Mouse (Mus musculus): ENCODE data around the gene Plekha6. TPM values are rescaled to one million over a fixed set of nuclear protein-coding genes. Genes with fewer than 3 reads are reported as not detected.

The Plekha6 gene
- polyA plus RNA-seq, 1 experiment from 2014 or later = 17.7 TPM

- H3K9me3 ChIP-seq (replicated peaks; ENCODE audit: control insufficient read depth, low read length) = no peaks in the 10 kb centered on the region
- peaks cover 11% of the 10 kb centered on the region; the same call in 1 of the 2 replicates for H3K4me1 ChIP-seq (ENCODE audit: control insufficient read depth, insufficient read depth, low read length)
- H3K4me2 ChIP-seq (ENCODE audit: low read depth, low read length) = no peak overlapping the region
- WGBS = 52% methylated on average over 9 of the region's 9 CpGs
- no peaks in the 10 kb centered on the region for H3K27me3 ChIP-seq (ENCODE audit: control insufficient read depth, insufficient read depth, low read length)
- no peaks in the 10 kb centered on the region for H3K36me3 ChIP-seq (ENCODE audit: control insufficient read depth, insufficient read depth, low read length)
- no peak overlapping the region for H3K4me3 ChIP-seq (replicated peaks; ENCODE audit: low read length)
- H3K9ac ChIP-seq (ENCODE audit: low read length) = no peak overlapping the region
- no peak overlapping the region for H3K27ac ChIP-seq (ENCODE audit: low read length)
- ATAC-seq (ENCODE audit: insufficient read depth, low FRiP score) = no peak
Observed at GRCm38 (mm10) chr1:133127328-133127727, 36.7 kb upstream of the Plekha6 start.

- peak overlapping the region; percentile 100; the same call in 1 of the 2 replicates for H3K4me3 ChIP-seq (replicated peaks; ENCODE audit: low read length)
- ATAC-seq (ENCODE audit: insufficient read depth, low FRiP score) = no peak
- no peaks in the 10 kb centered on the region for H3K9me3 ChIP-seq (replicated peaks; ENCODE audit: control insufficient read depth, low read length)
- 43% methylated on average over 16 of the region's 16 CpGs for WGBS
- peak overlapping the region; percentile 46 for H3K9ac ChIP-seq (ENCODE audit: low read length)
- peak overlapping the region; percentile 99 for H3K27ac ChIP-seq (ENCODE audit: low read length)
- peaks cover 11% of the 10 kb centered on the region; the same call in 1 of the 2 replicates for H3K4me1 ChIP-seq (ENCODE audit: control insufficient read depth, insufficient read depth, low read length)
- H3K27me3 ChIP-seq (ENCODE audit: control insufficient read depth, insufficient read depth, low read length) = no peaks in the 10 kb centered on the region
- H3K36me3 ChIP-seq (ENCODE audit: control insufficient read depth, insufficient read depth, low read length) = no peaks in the 10 kb centered on the region
- peak overlapping the region; percentile 57 for H3K4me2 ChIP-seq (ENCODE audit: low read depth, low read length)
Observed at GRCm38 (mm10) chr1:133129471-133130221, 34.4 kb upstream of the Plekha6 start.

- WGBS = under 1% methylated on average over 71 of the region's 72 CpGs
- peak; percentile 99 for ATAC-seq (ENCODE audit: insufficient read depth, low FRiP score)
Observed at GRCm38 (mm10) chr1:133130638-133131560, 33.1 kb upstream of the Plekha6 start, which contains the start of gene Ppp1r15b. Gene Ppp1r15b, plus strand, starts transcription at chr1:133131143.

GRCm38 (mm10) chr1:133131561-133131905 is 32.5 kb upstream of the Plekha6 start:
- Histone ChIP-seq H3K9me3 (replicated peaks; ENCODE audit: control insufficient read depth, low read length) (no peaks in the 10 kb centered on the region), H3K9ac (ENCODE audit: low read length) (peak overlapping the region; percentile 93), H3K4me3 (replicated peaks; ENCODE audit: low read length) (peak overlapping the region; percentile 100), H3K4me1 (ENCODE audit: control insufficient read depth, insufficient read depth, low read length) (peaks cover 17% of the 10 kb centered on the region; the same call in 1 of the 2 replicates), H3K27me3 (ENCODE audit: control insufficient read depth, insufficient read depth, low read length) (no peaks in the 10 kb centered on the region), H3K36me3 (ENCODE audit: control insufficient read depth, insufficient read depth, low read length) (0 out of 2 replicates have a peak, but pooled peaks cover 1% of the 10 kb centered on the region), H3K27ac (ENCODE audit: low read length) (peak overlapping the region; percentile 99), H3K4me2 (ENCODE audit: low read depth, low read length) (peak overlapping the region; percentile 96)
- ATAC-seq (ENCODE audit: insufficient read depth, low FRiP score) = no peak
- 0% methylated on average over 35 of the region's 35 CpGs for WGBS

More at GRCm38 (mm10) chr1:133130638-133131560, 33.1 kb upstream of the Plekha6 start, which contains the start of gene Ppp1r15b:
- Histone ChIP-seq H3K4me3 (replicated peaks; ENCODE audit: low read length) (peak within 1 kb of the TSS; percentile 100), H3K4me1 (ENCODE audit: control insufficient read depth, insufficient read depth, low read length) (peaks cover 15% of the 10 kb centered on the region; the same call in 1 of the 2 replicates), H3K36me3 (ENCODE audit: control insufficient read depth, insufficient read depth, low read length) (no peaks in the 10 kb centered on the region), H3K27ac (ENCODE audit: low read length) (peak within 1 kb of the TSS; percentile 99), H3K27me3 (ENCODE audit: control insufficient read depth, insufficient read depth, low read length) (no peaks in the 10 kb centered on the region), H3K9ac (ENCODE audit: low read length) (peak within 1 kb of the TSS; percentile 93), H3K4me2 (ENCODE audit: low read depth, low read length) (peak within 1 kb of the TSS; percentile 96), H3K9me3 (replicated peaks; ENCODE audit: control insufficient read depth, low read length) (no peaks in the 10 kb centered on the region)

GRCm38 (mm10) chr1:133131936-133132335 is 32.1 kb upstream of the Plekha6 start:
- peak overlapping the region; percentile 100 for H3K4me3 ChIP-seq (replicated peaks; ENCODE audit: low read length)
- peak overlapping the region; percentile 96 for H3K4me2 ChIP-seq (ENCODE audit: low read depth, low read length)
- under 1% methylated on average over 11 of the region's 11 CpGs for WGBS
- H3K27me3 ChIP-seq (ENCODE audit: control insufficient read depth, insufficient read depth, low read length) = no peaks in the 10 kb centered on the region
- no peak for ATAC-seq (ENCODE audit: insufficient read depth, low FRiP score)
- peaks cover 5% of the 10 kb centered on the region; the same call in 1 of the 2 replicates for H3K36me3 ChIP-seq (ENCODE audit: control insufficient read depth, insufficient read depth, low read length)
- H3K27ac ChIP-seq (ENCODE audit: low read length) = peak overlapping the region; percentile 99
- peaks cover 17% of the 10 kb centered on the region; the same call in 1 of the 2 replicates for H3K4me1 ChIP-seq (ENCODE audit: control insufficient read depth, insufficient read depth, low read length)
- H3K9ac ChIP-seq (ENCODE audit: low read length) = peak overlapping the region; percentile 93
- no peaks in the 10 kb centered on the region for H3K9me3 ChIP-seq (replicated peaks; ENCODE audit: control insufficient read depth, low read length)

GRCm38 (mm10) chr1:133132388-133133326 is 31.4 kb upstream of the Plekha6 start:
- no peak for ATAC-seq (ENCODE audit: insufficient read depth, low FRiP score)
- peak overlapping the region; percentile 99 for H3K27ac ChIP-seq (ENCODE audit: low read length)

GRCm38 (mm10) chr1:133133425-133133824 is 30.6 kb upstream of the Plekha6 start:
- H3K4me1 ChIP-seq (ENCODE audit: control insufficient read depth, insufficient read depth, low read length) = peaks cover 21% of the 10 kb centered on the region; the same call in 1 of the 2 replicates
- peaks cover 18% of the 10 kb centered on the region; the same call in 1 of the 2 replicates for H3K36me3 ChIP-seq (ENCODE audit: control insufficient read depth, insufficient read depth, low read length)
- ATAC-seq (ENCODE audit: insufficient read depth, low FRiP score) = no peak
- no peaks in the 10 kb centered on the region for H3K9me3 ChIP-seq (replicated peaks; ENCODE audit: control insufficient read depth, low read length)
- H3K27ac ChIP-seq (ENCODE audit: low read length) = peak overlapping the region; percentile 99; the same call in 1 of the 2 replicates
- peak overlapping the region; percentile 96 for H3K4me2 ChIP-seq (ENCODE audit: low read depth, low read length)
- WGBS = 5% methylated on average over 2 of the region's 2 CpGs
- no peaks in the 10 kb centered on the region for H3K27me3 ChIP-seq (ENCODE audit: control insufficient read depth, insufficient read depth, low read length)
- peak overlapping the region; percentile 100 for H3K4me3 ChIP-seq (replicated peaks; ENCODE audit: low read length)
- H3K9ac ChIP-seq (ENCODE audit: low read length) = peak overlapping the region; percentile 93

More at GRCm38 (mm10) chr1:133132388-133133326, 31.4 kb upstream of the Plekha6 start:
- Histone ChIP-seq H3K9me3 (replicated peaks; ENCODE audit: control insufficient read depth, low read length) (no peaks in the 10 kb centered on the region), H3K4me1 (ENCODE audit: control insufficient read depth, insufficient read depth, low read length) (peaks cover 21% of the 10 kb centered on the region; the same call in 1 of the 2 replicates), H3K4me3 (replicated peaks; ENCODE audit: low read length) (peak overlapping the region; percentile 100), H3K27me3 (ENCODE audit: control insufficient read depth, insufficient read depth, low read length) (no peaks in the 10 kb centered on the region), H3K36me3 (ENCODE audit: control insufficient read depth, insufficient read depth, low read length) (peaks cover 12% of the 10 kb centered on the region; the same call in 1 of the 2 replicates), H3K9ac (ENCODE audit: low read length) (peak overlapping the region; percentile 93), H3K4me2 (ENCODE audit: low read depth, low read length) (peak overlapping the region; percentile 96)
- 4% methylated on average over 26 of the region's 26 CpGs for WGBS

- peak overlapping the region; percentile 2; the same call in 1 of the 2 replicates for H3K27ac ChIP-seq (ENCODE audit: low read length)
- peak overlapping the region; percentile 100 for H3K4me3 ChIP-seq (replicated peaks; ENCODE audit: low read length)
- H3K9me3 ChIP-seq (replicated peaks; ENCODE audit: control insufficient read depth, low read length) = no peaks in the 10 kb centered on the region
- H3K4me1 ChIP-seq (ENCODE audit: control insufficient read depth, insufficient read depth, low read length) = peaks cover 21% of the 10 kb centered on the region; the same call in 1 of the 2 replicates
- 3% methylated on average over 4 of the region's 4 CpGs for WGBS
- H3K9ac ChIP-seq (ENCODE audit: low read length) = peak overlapping the region; percentile 67
- peaks cover 25% of the 10 kb centered on the region; the same call in 1 of the 2 replicates for H3K36me3 ChIP-seq (ENCODE audit: control insufficient read depth, insufficient read depth, low read length)
- no peak for ATAC-seq (ENCODE audit: insufficient read depth, low FRiP score)
- no peaks in the 10 kb centered on the region for H3K27me3 ChIP-seq (ENCODE audit: control insufficient read depth, insufficient read depth, low read length)
- peak overlapping the region; percentile 96 for H3K4me2 ChIP-seq (ENCODE audit: low read depth, low read length)
Observed at GRCm38 (mm10) chr1:133134071-133134470, 29.9 kb upstream of the Plekha6 start.
